Mouse (Mus musculus) olfactory bulb, adult 2 months (tissue): ENCODE measurements around the gene Kcnk12. TPM values are rescaled to one million over a fixed set of nuclear protein-coding genes. Genes with fewer than 3 reads are reported as not detected.
A peak's percentile ranks its signal among the peaks of the same experiment; 100 is the strongest.

ENCODE experiments used
- H3K27ac ChIP-seq: fragments of 200-500 bp; 2 replicates; pipeline ENCODE4 v1.5.1; 2012; ENCODE audit warnings: low read depth, low read length; ENCODE audit not compliant: insufficient read depth
- H3K4me1 ChIP-seq: fragments of 200-500 bp; 2 replicates; pipeline ENCODE4 v1.6.1; 2012; ENCODE audit warnings: low read length; ENCODE audit not compliant: control insufficient read depth, insufficient read depth
- H3K4me3 ChIP-seq: fragments of 200-500 bp; 2 replicates; pipeline ENCODE4 v1.5.1; 2012; ENCODE audit warnings: mild to moderate bottlenecking, low read depth, low read length, moderate library complexity; ENCODE audit not compliant: insufficient read depth
- CTCF ChIP-seq: fragments of 200-500 bp; IDR thresholded peaks from 2 replicates; pipeline ENCODE4 v1.5.1; 2012; ENCODE audit warnings: low read depth, mild to moderate bottlenecking, low read length, moderate library complexity; ENCODE audit not compliant: insufficient read depth
- POLR2A ChIP-seq: fragments of 200-500 bp; IDR thresholded peaks from 2 replicates; pipeline ENCODE4 v1.6.1; 2012; ENCODE audit warnings: mild to moderate bottlenecking, low read depth, low read length, moderate library complexity; ENCODE audit not compliant: insufficient read depth
- WGBS: fragments of 180-500 bp; shearing (Covaris S2); methylation state at CpG from one replicate; pipeline ENCODE4 v1.1.7; 2018; 5-methylcytosine and 5-hydroxymethylcytosine counted together
- polyA plus RNA-seq: library from polyadenylated mRNA; stranded (reverse); fragments of >200 nt; gene quantifications from 2 replicates; pipeline ENCODE4 v1.2.4, GENCODE M21; 2012; ENCODE audit warnings: low replicate concordance; ENCODE audit not compliant: missing spikeins, insufficient read depth, insufficient read length

Gene Kcnk12
- polyA plus RNA-seq, 1 experiment = not detected

- TF ChIP-seq POLR2A = no peak
- Histone ChIP-seq H3K4me3 (no peak overlapping the region), H3K4me1 (peaks cover 29% of the 10 kb centered on the region), H3K27ac (no peak overlapping the region)
- WGBS = 99% methylated on average over 5 of the region's 5 CpGs
These were observed 7.1 kb downstream of the Kcnk12 start for GRCm38 (mm10) chr17:87790661-87791060.

DNA sequence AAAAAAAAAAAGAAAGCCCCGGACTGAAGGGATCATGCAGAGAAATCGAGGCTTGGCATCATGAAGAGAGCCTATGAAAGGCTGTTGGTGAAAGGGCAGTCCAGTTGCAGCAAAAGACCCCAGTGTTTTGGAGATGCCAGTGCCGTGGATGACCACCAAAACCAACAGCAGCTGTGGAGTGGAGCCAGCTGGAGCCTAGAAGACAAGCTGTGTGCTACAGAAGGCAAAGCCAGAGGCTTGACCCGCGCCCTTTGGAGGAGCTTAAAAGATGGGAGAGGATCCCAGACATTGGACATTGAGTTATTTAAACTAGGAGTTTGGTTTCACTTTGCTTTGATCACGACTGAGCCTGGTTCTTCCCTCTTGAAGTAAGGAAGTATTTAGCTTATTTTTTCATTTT lies 9.6 kb downstream of the Kcnk12 start:
- Histone ChIP-seq H3K4me3 (no peak overlapping the region), H3K27ac (no peak overlapping the region), H3K4me1 (peaks cover 38% of the 10 kb centered on the region)
- TF ChIP-seq CTCF (no peak), POLR2A (no peak)
- 75% methylated on average over 6 of the region's 6 CpGs for WGBS

- no peak for TF ChIP-seq POLR2A
- no peak for TF ChIP-seq CTCF
- 95% methylated on average over 4 of the region's 4 CpGs for WGBS
- Histone ChIP-seq H3K4me1 (peaks cover 37% of the 10 kb centered on the region), H3K4me3 (no peak overlapping the region), H3K27ac (no peak overlapping the region)
These were observed 10.1 kb downstream of the Kcnk12 start for GRCm38 (mm10) chr17:87787711-87788110.

DNA sequence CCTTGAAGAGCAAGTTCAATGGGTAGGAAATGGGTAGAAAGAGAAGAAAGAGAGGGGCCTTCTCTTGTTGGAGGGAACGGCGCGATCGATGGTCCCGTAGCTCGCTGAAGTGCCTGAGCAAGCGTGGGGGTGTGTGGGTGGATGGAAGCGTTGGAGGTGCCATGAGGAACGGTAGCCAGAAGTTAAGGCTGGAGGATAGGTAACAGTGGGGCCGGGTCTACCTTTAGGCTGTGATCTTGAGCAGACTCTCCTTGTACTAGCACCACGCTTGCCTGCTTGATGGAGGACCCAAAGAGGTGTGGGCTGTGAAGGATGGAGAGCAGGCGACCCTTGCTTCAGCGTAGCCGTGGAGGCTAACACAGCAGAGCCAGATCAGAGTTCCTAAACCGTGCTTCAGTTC lies 12.1 kb downstream of the Kcnk12 start:
- Histone ChIP-seq H3K4me3 (no peak overlapping the region), H3K4me1 (peaks cover 32% of the 10 kb centered on the region), H3K27ac (no peak overlapping the region)
- WGBS = 91% methylated on average over 15 of the region's 15 CpGs
- no peak for TF ChIP-seq POLR2A
- no peak for TF ChIP-seq CTCF

DNA sequence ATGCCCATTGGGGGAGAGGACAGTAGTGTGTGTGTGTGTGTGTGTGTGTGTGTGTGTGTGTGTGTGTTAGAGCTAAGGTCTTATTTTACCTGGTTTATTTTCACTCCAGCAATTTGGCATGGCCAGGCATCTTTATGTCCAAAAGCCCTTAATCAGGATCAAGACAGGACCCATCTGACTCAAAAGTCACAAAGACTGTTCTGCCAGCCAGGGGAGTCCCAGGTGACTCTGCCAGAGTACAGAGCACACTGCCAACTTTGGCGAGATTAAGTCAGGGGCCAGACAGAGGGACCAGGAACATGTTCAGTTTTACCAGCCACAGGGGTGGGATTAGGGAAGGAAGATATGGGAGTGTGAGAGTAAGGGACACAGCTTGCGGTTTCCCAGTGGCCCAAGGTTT lies 12.9 kb downstream of the Kcnk12 start:
- 76% methylated on average over 2 of the region's 2 CpGs for WGBS
- TF ChIP-seq CTCF (no peak), POLR2A (no peak)
- H3K27ac ChIP-seq = no peak overlapping the region
- H3K4me1 ChIP-seq = peaks cover 35% of the 10 kb centered on the region
- no peak overlapping the region for H3K4me3 ChIP-seq

DNA sequence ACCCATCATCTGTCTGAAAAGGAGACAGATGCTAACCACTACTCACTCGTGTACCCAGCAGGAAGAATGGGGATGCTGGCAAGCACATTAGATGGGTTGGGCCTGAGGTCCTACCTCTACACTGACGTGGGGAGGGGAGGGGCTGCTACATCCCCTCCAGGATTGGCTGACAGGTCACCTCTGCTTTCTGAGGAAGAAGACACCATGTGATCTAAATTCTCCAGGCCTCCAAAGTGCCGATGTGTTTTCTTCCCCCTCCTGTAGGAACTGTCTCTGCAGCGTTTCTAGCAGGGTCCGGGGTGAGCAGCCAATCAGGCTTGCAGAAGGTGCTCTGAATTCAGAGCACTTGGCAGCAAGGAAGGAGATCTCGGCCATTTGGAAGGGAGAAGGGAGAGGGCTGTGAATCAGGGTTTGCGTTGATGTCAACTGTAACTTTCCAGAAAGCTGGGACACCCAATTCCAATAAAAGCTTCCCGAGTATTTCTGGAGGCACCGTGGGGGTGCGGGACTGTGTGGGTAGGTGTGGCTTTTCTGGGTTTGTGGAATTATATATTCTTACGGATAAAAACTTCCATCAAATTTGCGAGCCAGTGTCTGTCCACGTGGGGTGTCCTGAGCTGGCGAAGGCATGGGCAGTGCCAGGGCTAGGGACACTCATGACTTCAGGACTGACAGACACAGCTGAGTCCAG lies 13.5 kb downstream of the Kcnk12 start:
- TF ChIP-seq CTCF (no peak), POLR2A (no peak)
- peaks cover 35% of the 10 kb centered on the region for H3K4me1 ChIP-seq
- WGBS = 47% methylated on average over 14 of the region's 14 CpGs
- H3K27ac ChIP-seq = no peak overlapping the region
- no peak overlapping the region for H3K4me3 ChIP-seq

GRCm38 (mm10) chr17:87781244-87781643 lies 16.6 kb downstream of the Kcnk12 start:
- Histone ChIP-seq H3K27ac (no peak overlapping the region), H3K4me3 (no peak overlapping the region), H3K4me1 (peaks cover 31% of the 10 kb centered on the region)
- WGBS = 89% methylated on average over 5 of the region's 5 CpGs
- TF ChIP-seq CTCF (no peak), POLR2A (no peak)

- TF ChIP-seq POLR2A (no peak), CTCF (no peak)
- Histone ChIP-seq H3K4me1 (peaks cover 25% of the 10 kb centered on the region), H3K27ac (no peak overlapping the region), H3K4me3 (no peak overlapping the region)
- WGBS = 50% methylated on average over 2 of the region's 2 CpGs
These were observed 17.6 kb downstream of the Kcnk12 start for GRCm38 (mm10) chr17:87780164-87780563.

- H3K4me3 ChIP-seq = no peak overlapping the region
- no peak for TF ChIP-seq CTCF
- WGBS = 25% methylated on average over 8 of the region's 8 CpGs
These were observed 22.8 kb downstream of the Kcnk12 start for GRCm38 (mm10) chr17:87774982-87775381.

GRCm38 (mm10) chr17:87773175-87773574 lies 24.6 kb downstream of the Kcnk12 start:
- no peak for TF ChIP-seq POLR2A
- no peak for TF ChIP-seq CTCF
- 0 out of 2 replicates have a peak overlapping the region, but pooled peaks have one; percentile 71 for H3K27ac ChIP-seq
- H3K4me1 ChIP-seq = peaks cover 35% of the 10 kb centered on the region
- WGBS = 75% methylated on average over 3 of the region's 3 CpGs
- H3K4me3 ChIP-seq = no peak overlapping the region

More at GRCm38 (mm10) chr17:87774982-87775381, 22.8 kb downstream of the Kcnk12 start:
- peaks cover 37% of the 10 kb centered on the region for H3K4me1 ChIP-seq
- H3K27ac ChIP-seq = peak overlapping the region; percentile 71
